Mouse (Mus musculus) embryonic facial prominence, embryonic 15.5 days (tissue): Measurements from ENCODE around the gene 4930523C07Rik. TPM values are rescaled to one million over a fixed set of nuclear protein-coding genes. Genes with fewer than 3 reads are reported as not detected.

Experiments
- ATAC-seq: fragments of 200-750 bp; cut with Nextera tagmentation; 2 replicates; pipeline ENCODE4 v1.8.0; 2017; ENCODE audit warnings: low read depth, moderate TSS enrichment; ENCODE audit not compliant: insufficient number of reproducible peaks, low FRiP score, low TSS enrichment
- H3K27ac ChIP-seq: fragments of 300-500 bp; sonication (generic); replicated peaks from 2 replicates; pipeline ENCODE4 v1.5.1; 2015; ENCODE audit warnings: mild to moderate bottlenecking, inconsistent platforms
- H3K27me3 ChIP-seq: fragments of 300-500 bp; sonication (generic); 2 replicates; pipeline ENCODE4 v1.6.1; 2015; ENCODE audit warnings: inconsistent platforms
- H3K36me3 ChIP-seq: fragments of 300-500 bp; sonication (generic); 2 replicates; pipeline ENCODE4 v1.6.1; 2015; ENCODE audit warnings: mild to moderate bottlenecking, inconsistent platforms
- H3K4me1 ChIP-seq: fragments of 300-500 bp; sonication (generic); 2 replicates; pipeline ENCODE4 v1.6.1; 2015; ENCODE audit warnings: inconsistent platforms
- H3K4me2 ChIP-seq: fragments of 300-500 bp; sonication (generic); replicated peaks from 2 replicates; pipeline ENCODE4 v1.6.1; 2015; ENCODE audit warnings: mild to moderate bottlenecking, inconsistent platforms
- H3K4me3 ChIP-seq: fragments of 300-500 bp; sonication (generic); replicated peaks from 2 replicates; pipeline ENCODE4 v1.5.1; 2015; ENCODE audit warnings: mild to moderate bottlenecking, inconsistent platforms
- H3K9ac ChIP-seq: fragments of 300-500 bp; sonication (generic); 2 replicates; pipeline ENCODE4 v1.6.1; 2015; ENCODE audit warnings: inconsistent platforms
- H3K9me3 ChIP-seq: fragments of 300-500 bp; sonication (generic); replicated peaks from 2 replicates; pipeline ENCODE4 v1.6.1; 2016; ENCODE audit warnings: inconsistent platforms
- WGBS: fragments of 180-500 bp; shearing (Covaris S2); methylation state at CpG from one replicate; pipeline ENCODE4 v1.1.7; 2015; 5-methylcytosine and 5-hydroxymethylcytosine counted together
- polyA plus RNA-seq: library from polyadenylated mRNA; unstranded; fragments of >200 nt; fragmentation: Nextera tagmentation; extraction: Ambion mirVana; gene quantifications from 2 replicates; pipeline ENCODE4 v1.2.1, GENCODE M21; 2015

Gene 4930523C07Rik
- 15.7 and 19.6 TPM in 2 replicates for polyA plus RNA-seq

DNA sequence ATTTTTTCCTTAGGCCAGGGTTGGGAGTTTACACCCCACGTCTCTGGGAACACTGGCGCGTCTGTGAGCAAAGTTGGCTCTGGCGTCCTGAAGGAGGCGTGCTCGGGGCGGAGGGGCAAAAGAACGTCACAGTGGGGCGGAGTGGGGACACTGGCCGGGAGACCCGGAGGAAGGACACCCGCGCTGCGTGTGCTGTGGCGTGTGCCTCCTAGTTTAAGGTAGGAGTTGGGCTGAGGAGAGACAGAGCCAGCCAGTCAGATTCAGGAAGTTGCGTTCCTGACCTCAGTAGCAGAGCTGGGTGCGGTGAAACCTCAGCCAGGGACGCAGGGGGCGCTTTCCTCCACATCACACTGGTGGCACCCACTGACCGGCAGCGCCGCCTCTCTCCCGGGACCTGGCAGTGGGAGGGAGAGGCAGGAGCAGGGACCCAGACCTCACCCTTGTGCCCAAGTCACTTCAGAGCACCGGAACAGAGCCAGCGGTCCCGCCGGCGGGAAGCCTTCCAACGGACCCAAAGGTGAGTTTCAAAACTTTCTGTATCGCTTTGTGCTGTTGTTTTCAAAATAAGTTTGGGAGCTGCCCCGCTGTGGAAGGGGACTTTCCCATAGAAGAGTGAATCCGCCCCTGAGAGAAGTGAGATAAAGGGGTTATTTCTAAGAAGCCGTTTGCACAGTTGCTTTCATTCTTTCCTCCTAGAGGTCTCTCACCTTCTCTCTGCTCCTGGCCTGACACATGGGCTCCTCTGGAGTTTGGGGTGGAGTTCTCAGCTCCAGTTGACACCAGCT, at the start of gene 4930523C07Rik:
Gene 4930523C07Rik, plus strand, starts transcription at position 146 of the 785 bp plus-strand sequence.
- peak within 1 kb of the TSS; percentile 54 for H3K4me3 ChIP-seq
- WGBS, result 2% methylated on average over 33 of the region's 33 CpGs
- H3K27ac ChIP-seq, result peak within 1 kb of the TSS; percentile 60
- peaks cover 2% of the 10 kb centered on the region; the same call in 1 of the 2 replicates for H3K4me1 ChIP-seq
- peak within 1 kb of the TSS; percentile 82 for H3K4me2 ChIP-seq
- H3K9ac ChIP-seq, result peak within 1 kb of the TSS; percentile 28
- no peaks in the 10 kb centered on the region for H3K9me3 ChIP-seq
- H3K36me3 ChIP-seq, result no peaks in the 10 kb centered on the region
- H3K27me3 ChIP-seq, result no peaks in the 10 kb centered on the region
- ATAC-seq, result peak; percentile 74

- 48% methylated on average over 2 of the region's 2 CpGs for WGBS
- Histone ChIP-seq H3K9me3 (no peaks in the 10 kb centered on the region), H3K9ac (no peak overlapping the region), H3K4me2 (no peak overlapping the region), H3K27ac (no peak overlapping the region), H3K4me1 (no peaks in the 10 kb centered on the region), H3K36me3 (no peaks in the 10 kb centered on the region), H3K27me3 (no peaks in the 10 kb centered on the region), H3K4me3 (no peak overlapping the region)
- ATAC-seq, result no peak
Observed at GRCm38 (mm10) chr1:159997329-159997728, 46.9 kb upstream of the 4930523C07Rik start.

DNA sequence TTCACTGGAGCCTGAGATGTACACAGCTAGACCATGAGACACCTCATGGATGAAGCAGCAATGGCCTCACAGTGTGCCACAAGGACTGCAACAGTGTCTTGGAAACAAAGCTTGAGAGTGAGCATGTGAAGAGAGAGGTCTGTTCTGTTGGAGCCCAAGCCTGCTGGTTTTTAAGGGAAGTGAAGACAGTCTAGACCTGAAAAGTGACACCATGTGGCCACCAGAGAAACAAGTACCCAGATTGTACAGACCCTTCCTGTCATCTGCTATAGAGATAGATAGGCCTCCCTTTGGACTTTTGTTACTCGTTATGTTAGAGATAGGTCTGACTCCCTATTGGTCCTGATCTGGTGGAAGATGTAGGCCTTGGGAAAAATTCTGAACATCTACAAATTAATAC, 45.8 kb upstream of the 4930523C07Rik start:
- Histone ChIP-seq H3K36me3 (no peaks in the 10 kb centered on the region), H3K4me3 (no peak overlapping the region), H3K4me2 (no peak overlapping the region), H3K27me3 (no peaks in the 10 kb centered on the region), H3K27ac (no peak overlapping the region), H3K9me3 (no peaks in the 10 kb centered on the region), H3K4me1 (no peaks in the 10 kb centered on the region), H3K9ac (no peak overlapping the region)
- 71% methylated on average over 1 of the region's 1 CpGs for WGBS
- no peak for ATAC-seq

GRCm38 (mm10) chr1:159999232-159999631, 45.0 kb upstream of the 4930523C07Rik start:
- no peaks in the 10 kb centered on the region for H3K36me3 ChIP-seq
- H3K27me3 ChIP-seq, result no peaks in the 10 kb centered on the region
- H3K4me3 ChIP-seq, result no peak overlapping the region
- no peak overlapping the region for H3K4me2 ChIP-seq
- no peak overlapping the region for H3K27ac ChIP-seq
- 78% methylated on average over 3 of the region's 3 CpGs for WGBS
- no peaks in the 10 kb centered on the region for H3K4me1 ChIP-seq
- no peaks in the 10 kb centered on the region for H3K9me3 ChIP-seq
- H3K9ac ChIP-seq, result no peak overlapping the region
- no peak for ATAC-seq

DNA sequence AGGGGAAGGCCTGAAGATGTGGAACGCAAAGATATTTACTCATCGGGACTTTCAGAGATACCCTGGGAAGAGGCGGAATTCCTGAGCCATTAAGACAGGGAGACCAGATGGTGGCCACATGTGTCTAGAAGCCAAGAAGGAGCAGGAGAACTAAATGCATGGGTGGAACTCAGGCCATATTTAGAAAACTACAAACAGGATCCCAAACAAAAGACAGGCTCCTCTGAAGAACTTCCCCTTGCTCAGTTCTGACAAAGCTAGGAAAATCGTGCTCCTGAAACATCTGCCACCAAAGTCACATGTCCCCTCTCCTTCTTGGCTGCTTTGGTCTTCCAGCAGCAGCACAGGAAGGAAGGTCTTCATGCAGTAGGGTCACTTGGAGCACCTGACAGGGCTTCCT, 38.9 kb upstream of the 4930523C07Rik start:
- no peaks in the 10 kb centered on the region for H3K36me3 ChIP-seq
- 45% methylated on average over 4 of the region's 4 CpGs for WGBS
- no peaks in the 10 kb centered on the region for H3K9me3 ChIP-seq
- no peak overlapping the region for H3K4me2 ChIP-seq
- H3K9ac ChIP-seq, result no peak overlapping the region
- H3K27me3 ChIP-seq, result no peaks in the 10 kb centered on the region
- H3K4me1 ChIP-seq, result no peaks in the 10 kb centered on the region
- no peak for ATAC-seq
- no peak overlapping the region for H3K4me3 ChIP-seq
- H3K27ac ChIP-seq, result no peak overlapping the region

DNA sequence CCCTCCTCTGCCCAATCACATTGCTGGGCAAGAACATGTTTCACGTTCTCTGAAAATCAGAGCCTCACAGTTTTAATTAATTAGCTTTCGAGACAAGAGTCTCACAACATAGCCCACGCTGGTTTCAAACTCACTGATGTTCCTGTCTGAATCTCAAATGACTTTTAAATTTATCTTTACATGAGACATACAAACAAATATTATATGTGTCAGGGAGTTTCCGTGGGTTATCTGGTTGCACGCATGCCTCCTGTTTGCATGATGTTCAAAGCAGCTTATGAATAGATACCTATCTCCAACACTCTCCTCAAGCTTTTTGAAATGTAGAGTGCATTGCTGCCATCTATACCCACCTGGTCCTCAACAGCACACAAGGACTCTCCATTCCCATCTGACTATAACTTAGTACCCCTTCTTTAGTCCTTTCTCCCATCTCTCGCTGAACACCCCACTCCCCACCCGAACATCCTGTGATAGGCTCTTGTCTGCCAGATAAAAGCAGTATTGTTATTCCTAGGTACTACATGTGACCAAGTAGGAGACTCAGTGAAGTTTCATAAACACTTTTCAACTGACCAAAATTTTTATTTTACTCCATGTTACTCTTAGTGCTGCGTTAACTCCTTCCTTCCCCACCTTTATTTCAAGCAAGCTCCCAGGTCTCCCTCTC, 37.1 kb upstream of the 4930523C07Rik start:
- no peaks in the 10 kb centered on the region for H3K36me3 ChIP-seq
- no peak overlapping the region for H3K9ac ChIP-seq
- no peaks in the 10 kb centered on the region for H3K4me1 ChIP-seq
- no peak overlapping the region for H3K4me2 ChIP-seq
- ATAC-seq, result no peak
- H3K9me3 ChIP-seq, result no peaks in the 10 kb centered on the region
- 87% methylated on average over 8 of the region's 8 CpGs for WGBS
- no peak overlapping the region for H3K27ac ChIP-seq
- H3K27me3 ChIP-seq, result no peaks in the 10 kb centered on the region
- no peak overlapping the region for H3K4me3 ChIP-seq

DNA sequence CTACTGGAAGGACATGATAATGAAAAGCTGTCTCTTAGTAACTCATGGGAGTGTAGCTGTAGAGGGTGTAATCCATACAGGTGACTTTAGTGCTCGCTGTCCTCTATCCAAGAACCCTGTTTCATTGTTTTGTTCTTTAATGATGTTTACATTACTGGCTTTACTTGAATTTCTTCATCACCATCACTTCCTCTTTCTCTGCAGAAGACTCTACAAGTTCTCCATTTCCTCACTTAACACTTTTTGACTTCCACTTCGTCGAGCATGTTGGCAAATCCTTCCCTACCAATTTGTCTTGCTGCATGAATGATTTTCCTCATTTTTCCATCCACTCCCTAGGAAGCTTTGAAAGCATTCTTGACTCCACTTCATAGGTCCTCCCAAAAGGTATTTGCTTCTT, 31.1 kb upstream of the 4930523C07Rik start:
- Histone ChIP-seq H3K36me3 (no peaks in the 10 kb centered on the region), H3K9me3 (no peaks in the 10 kb centered on the region), H3K27ac (no peak overlapping the region), H3K27me3 (no peaks in the 10 kb centered on the region), H3K4me3 (no peak overlapping the region), H3K4me2 (no peak overlapping the region), H3K4me1 (no peaks in the 10 kb centered on the region), H3K9ac (no peak overlapping the region)
- whole genome bisulfite sequencing, result 73% methylated on average over 3 of the region's 3 CpGs
- no peak for ATAC-seq

GRCm38 (mm10) chr1:160024339-160024980, 19.7 kb upstream of the 4930523C07Rik start:
- 84% methylated on average over 10 of the region's 10 CpGs for WGBS
- Histone ChIP-seq H3K4me3 (no peak overlapping the region), H3K9me3 (no peaks in the 10 kb centered on the region), H3K27me3 (no peaks in the 10 kb centered on the region), H3K4me1 (no peaks in the 10 kb centered on the region), H3K27ac (no peak overlapping the region), H3K4me2 (no peak overlapping the region), H3K36me3 (no peaks in the 10 kb centered on the region), H3K9ac (no peak overlapping the region)
- ATAC-seq, result no peak; the same call in 1 of the 2 replicates

DNA sequence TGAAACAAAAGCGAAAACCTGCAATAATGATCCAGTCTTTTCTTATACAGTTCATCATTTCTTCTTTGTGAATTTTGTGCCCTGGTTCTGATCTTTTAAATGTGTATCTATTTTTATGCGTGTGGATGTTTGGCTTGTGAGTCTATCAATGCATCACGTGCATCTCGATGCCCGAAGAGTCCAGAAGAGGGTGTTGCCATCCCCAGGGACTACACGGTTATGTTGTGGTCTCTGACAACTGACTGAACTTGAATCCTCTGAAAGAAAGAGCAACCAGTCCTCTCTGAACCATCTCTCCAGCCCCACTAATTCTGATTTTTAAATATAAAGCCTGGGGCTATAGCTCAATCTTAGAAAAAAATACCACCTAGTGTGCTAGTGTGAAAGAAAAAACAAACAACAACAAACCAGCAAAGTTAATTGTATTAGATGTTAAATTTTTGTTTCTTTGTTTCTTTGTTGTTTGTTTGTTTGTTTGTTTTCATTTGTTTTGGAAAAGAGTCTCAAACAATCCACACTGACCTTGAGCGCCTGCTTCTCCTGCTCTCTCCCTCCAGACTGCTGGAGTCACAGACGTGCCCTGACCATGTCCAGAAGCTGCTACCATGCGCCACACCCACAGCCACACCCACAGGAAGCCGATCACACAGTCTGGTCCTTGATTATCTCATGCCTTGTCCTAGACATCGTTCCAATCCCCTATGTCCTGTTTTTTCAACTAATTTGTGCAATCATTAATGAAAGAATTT, 18.9 kb upstream of the 4930523C07Rik start:
- H3K4me3 ChIP-seq, result no peak overlapping the region
- H3K4me1 ChIP-seq, result no peaks in the 10 kb centered on the region
- H3K9me3 ChIP-seq, result no peaks in the 10 kb centered on the region
- WGBS, result 62% methylated on average over 11 of the region's 11 CpGs
- no peak overlapping the region for H3K27ac ChIP-seq
- no peak for ATAC-seq
- H3K36me3 ChIP-seq, result no peaks in the 10 kb centered on the region
- H3K9ac ChIP-seq, result no peak overlapping the region
- H3K27me3 ChIP-seq, result no peaks in the 10 kb centered on the region
- H3K4me2 ChIP-seq, result no peak overlapping the region

DNA sequence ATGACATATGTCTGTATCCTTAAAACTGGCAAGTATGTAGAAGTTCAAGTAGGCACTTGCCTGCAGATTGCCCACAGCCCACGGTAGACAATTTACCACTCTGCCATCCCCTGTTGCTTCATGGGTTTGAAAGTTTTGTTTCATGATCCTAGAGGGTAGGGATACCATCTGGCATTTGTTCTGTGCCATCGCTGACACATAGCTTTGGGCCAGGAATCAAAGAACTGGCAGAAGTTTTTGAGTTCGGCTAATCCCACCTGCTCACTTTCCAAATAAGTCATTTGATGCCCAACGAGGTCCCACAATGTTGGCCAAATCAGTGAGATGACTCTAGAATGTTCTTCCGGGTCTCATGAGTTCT, 18.3 kb upstream of the 4930523C07Rik start:
- no peaks in the 10 kb centered on the region for H3K4me1 ChIP-seq
- WGBS, result 74% methylated on average over 5 of the region's 5 CpGs
- no peaks in the 10 kb centered on the region for H3K36me3 ChIP-seq
- no peak overlapping the region for H3K9ac ChIP-seq
- H3K4me3 ChIP-seq, result no peak overlapping the region
- H3K27me3 ChIP-seq, result no peaks in the 10 kb centered on the region
- no peaks in the 10 kb centered on the region for H3K9me3 ChIP-seq
- no peak overlapping the region for H3K27ac ChIP-seq
- H3K4me2 ChIP-seq, result no peak overlapping the region
- ATAC-seq, result no peak

- H3K27me3 ChIP-seq, result no peaks in the 10 kb centered on the region
- 40% methylated on average over 4 of the region's 4 CpGs for WGBS
- no peaks in the 10 kb centered on the region for H3K36me3 ChIP-seq
- no peak overlapping the region for H3K4me3 ChIP-seq
- no peak overlapping the region for H3K9ac ChIP-seq
- H3K9me3 ChIP-seq, result no peaks in the 10 kb centered on the region
- H3K27ac ChIP-seq, result no peak overlapping the region
- no peaks in the 10 kb centered on the region for H3K4me1 ChIP-seq
- no peak overlapping the region for H3K4me2 ChIP-seq
- no peak for ATAC-seq
Observed at GRCm38 (mm10) chr1:160027939-160028338, 16.2 kb upstream of the 4930523C07Rik start.
